Mouse (Mus musculus) heart, adult 11 months (tissue): ENCODE measurements at regions not wholly inside any gene's neighbourhood (a gene's known extent, or its start where the extent isn't known, plus 50 kb on each side); places are given as distances from the start of the nearest gene placed in this dataset.
"Not testable (repeated sequence)": the region's sequence is repeated elsewhere in the genome, so short reads cannot be mapped to it uniquely, and the experiment has no call there.

Experiments
- DNase-seq: peaks from one replicate; pipeline ENCODE4 v3.0.0; 2022

DNA sequence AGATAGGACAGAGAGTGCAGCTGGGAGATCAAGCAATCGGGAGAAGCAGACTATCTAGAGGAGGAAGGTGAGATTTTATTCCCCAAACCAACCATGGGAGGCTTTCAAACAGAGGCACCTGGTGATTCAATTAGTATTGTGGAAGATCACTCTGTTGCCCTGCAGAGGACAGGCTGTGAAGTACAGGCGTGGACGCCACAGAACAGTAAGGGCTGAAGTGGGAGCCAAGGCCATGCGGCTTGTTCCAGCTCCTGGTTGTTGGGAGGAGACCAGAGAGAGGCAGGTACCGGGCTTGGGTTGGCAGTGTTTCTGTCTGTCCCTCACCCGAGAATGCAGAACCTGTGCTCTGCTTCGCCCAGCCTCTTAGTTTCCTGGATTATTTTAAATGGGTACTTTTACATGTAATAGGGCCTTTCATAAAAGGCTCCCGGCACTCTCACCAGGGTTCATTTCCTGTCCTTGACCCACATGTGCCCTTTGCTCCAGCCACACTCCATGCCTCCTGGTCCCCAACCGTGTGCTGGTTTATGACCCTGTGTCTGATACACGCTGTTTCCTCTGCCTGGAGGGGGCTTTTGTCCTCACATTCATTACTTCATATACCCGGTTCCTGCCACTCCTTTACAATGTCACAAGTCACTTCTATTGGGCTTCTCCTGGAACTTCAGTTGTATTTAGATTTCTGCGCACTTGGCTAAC lies 58.3 kb downstream of the Vcpkmt start:
- DNase-seq: peak; percentile 93

DNA sequence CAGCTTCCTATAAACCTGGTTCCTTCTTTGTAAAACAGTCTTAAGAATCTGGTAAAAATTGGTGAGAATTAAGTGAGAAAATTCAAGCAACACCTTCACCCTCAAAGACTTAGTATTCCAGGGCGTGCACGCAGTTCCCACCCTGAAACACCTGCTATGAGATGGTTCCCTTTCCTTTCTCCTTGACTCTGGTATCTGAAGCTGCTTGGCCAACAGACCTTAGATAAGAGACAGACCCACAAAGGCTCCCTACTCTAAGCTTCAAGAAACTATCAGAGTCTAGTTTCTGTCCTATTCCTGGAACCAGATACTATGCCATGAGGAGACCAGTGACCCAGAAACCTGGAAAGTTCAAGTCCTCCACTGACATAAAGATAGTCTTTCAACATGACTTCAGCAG lies 63.0 kb downstream of the Vcpkmt start:
- DNase-seq: no peak

DNA sequence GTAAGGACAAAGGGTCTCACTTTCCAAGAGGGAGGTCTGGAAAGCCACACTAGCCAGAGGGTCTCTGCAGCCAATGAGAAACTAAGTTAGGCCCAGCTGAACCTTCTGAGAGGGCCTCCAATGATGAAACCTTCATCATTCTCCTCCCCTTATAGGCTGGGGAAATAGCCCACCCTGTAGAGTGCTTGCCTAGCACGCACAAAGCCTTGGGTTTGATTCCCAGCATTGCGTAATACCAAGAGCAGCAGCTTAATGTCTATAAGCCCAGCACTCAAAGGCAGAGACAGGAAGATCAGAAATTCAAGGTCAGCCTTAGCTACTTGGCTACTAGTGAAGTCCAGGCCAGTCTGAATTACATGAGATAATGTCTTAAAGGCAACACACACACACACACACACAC lies 63.8 kb downstream of the Vcpkmt start:
- no peak for DNase-seq

DNA sequence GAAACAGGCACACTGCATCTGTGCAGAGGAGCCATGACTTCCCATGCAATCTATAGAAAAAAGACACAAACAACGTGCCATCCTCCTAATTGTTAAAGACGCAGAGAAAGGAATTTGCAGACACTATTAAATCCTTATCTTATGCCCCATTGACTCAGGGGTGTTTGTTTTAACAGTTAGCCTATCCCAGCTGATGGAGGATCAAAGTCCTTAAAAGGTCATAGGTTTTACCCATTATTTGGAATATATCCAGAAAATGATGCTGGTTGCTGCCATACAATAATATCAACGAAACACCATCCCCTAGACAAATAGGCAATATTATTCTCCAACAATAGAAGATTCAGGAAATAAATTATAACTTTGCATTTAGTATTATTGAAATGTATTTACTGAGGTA lies 65.2 kb downstream of the Vcpkmt start:
- DNase-seq: no peak

GRCm38 (mm10) chr12:69516314-69516916 lies 66.4 kb downstream of the Vcpkmt start:
- peak; percentile 96 for DNase-seq

GRCm38 (mm10) chr12:69515850-69516249 lies 67.0 kb downstream of the Vcpkmt start:
- DNase-seq: peak; percentile 78

- DNase-seq: peak; percentile 94
Measured at GRCm38 (mm10) chr12:69515117-69515516, 67.7 kb downstream of the Vcpkmt start.

- peak; percentile 96 for DNase-seq
Measured at GRCm38 (mm10) chr12:69513166-69513565, 69.7 kb downstream of the Vcpkmt start.

GRCm38 (mm10) chr12:69510736-69511135 lies 72.1 kb downstream of the Vcpkmt start:
- DNase-seq: peak; percentile 80

- not testable (repeated sequence) for DNase-seq
Measured at GRCm38 (mm10) chr12:69509180-69509579, 73.6 kb downstream of the Vcpkmt start.

GRCm38 (mm10) chr12:69507906-69508305 lies 74.9 kb downstream of the Vcpkmt start:
- peak; percentile 83 for DNase-seq

DNA sequence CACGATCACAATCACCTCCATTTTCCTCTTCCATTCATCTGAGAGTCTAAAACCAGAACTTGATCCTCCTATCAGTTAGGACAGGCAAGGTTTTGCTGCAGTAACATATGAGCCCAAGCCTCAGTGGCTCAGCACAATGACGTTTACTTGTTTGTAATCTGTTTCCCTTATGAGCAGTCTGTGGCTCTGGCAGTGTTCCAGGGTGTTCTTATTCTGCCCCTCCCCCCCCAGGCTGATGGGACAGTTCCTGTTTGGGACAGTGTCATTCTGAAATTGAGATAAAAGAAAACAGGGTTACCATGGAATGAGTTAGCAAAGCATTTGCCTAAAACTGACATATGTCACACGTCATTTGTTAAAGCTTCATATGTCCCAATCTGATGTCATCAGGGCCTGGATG lies 75.5 kb downstream of the Vcpkmt start:
- no peak for DNase-seq

- no peak for DNase-seq
Measured at GRCm38 (mm10) chr12:69502706-69503070, 80.1 kb downstream of the Vcpkmt start.

- DNase-seq: peak; percentile 99
Measured at GRCm38 (mm10) chr12:69501783-69502705, 80.8 kb downstream of the Vcpkmt start.

- DNase-seq: peak; percentile 93
Measured at GRCm38 (mm10) chr12:69501346-69501730, 81.5 kb downstream of the Vcpkmt start.

GRCm38 (mm10) chr12:69500600-69501345 lies 82.1 kb downstream of the Vcpkmt start:
- peak; percentile 99 for DNase-seq

DNA sequence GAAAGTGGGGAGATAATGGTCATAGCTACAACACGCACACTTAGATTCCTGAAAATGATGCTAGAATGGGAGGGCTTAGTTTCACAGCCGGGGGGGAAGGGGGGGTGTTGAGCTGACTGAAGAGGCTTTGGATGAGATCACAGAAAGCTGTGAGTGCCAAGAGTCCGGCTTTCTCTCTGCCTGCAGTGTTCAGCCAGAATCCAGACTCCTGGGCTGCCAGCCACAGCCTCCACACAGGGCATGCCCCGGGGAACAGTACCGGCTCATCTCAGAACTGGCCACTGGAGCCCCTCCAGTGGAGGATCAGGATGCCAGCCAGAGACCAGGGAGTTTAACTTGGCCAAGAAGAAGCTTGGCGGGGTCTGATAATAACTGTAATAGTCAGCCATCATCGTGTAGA lies 85.7 kb downstream of the Vcpkmt start:
- peak; percentile 99 for DNase-seq

DNA sequence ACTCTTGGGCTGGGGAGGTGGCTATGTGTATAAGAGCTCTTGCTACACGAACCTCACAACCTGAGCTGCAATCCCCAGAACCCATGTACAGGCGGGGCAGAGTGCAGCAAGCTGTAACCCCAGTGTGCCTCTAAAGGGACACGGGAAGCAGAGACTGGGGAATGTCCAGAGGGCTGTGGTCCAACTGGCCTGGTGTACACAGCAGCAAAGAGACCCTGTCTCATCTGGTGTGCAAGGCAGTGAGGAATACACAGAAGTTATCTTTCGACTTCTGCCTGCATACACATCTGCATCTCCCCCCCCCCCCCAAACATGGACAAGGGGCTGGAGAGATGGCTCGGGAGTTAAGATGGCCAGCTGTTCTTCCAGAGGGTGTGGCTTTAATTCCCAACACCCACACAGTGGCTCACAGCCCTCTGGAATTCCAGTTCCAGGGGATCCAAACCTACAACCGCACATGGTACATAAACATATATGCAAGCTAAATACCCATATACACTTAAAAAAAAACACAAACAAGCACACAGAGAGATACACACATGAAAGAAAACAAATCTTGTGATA lies 86.4 kb downstream of the Vcpkmt start:
- DNase-seq: peak; percentile 95

- peak; percentile 88 for DNase-seq
Measured at GRCm38 (mm10) chr12:69495776-69496175, 87.1 kb downstream of the Vcpkmt start.

GRCm38 (mm10) chr12:69494648-69495047 lies 88.2 kb downstream of the Vcpkmt start:
- DNase-seq: peak; percentile 84

GRCm38 (mm10) chr12:69489686-69490085 lies 93.1 kb downstream of the Vcpkmt start:
- peak; percentile 84 for DNase-seq

DNA sequence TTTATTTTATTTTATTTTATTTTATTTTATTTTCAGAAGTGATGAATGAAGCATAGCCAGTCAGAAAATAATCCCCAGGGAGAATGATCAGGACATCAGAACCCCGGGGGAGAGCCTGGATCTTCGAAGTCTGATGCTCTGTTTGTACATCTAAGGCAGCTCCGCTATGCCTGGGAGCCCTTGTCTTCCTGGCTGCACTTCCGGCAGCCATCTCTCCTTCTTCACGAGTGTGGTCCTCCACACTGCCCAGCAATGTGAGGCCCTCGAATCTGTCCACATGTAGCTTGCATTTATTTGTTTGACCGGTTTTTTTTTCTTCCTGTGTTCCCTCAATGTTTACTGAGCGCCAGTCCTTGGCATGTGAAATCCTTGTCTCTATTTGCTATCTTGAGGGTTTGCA lies 95.9 kb downstream of the Vcpkmt start:
- peak; percentile 86 for DNase-seq
